17 mouse cellular contexts compared by ENCODE assay signal in genomic region chr19:32963983-32964382, GRCm38 (mm10).
DNase-seq lines count a peak whose midpoint lies in the region; ATAC-seq and TF ChIP-seq lines count a peak whose summit lies in the region.
"Had no signal": no experiment of that assay in that cellular context is flagged by ENCODE, and none has a peak within 500 bp of the region (broad histone marks: within the 10 kb centered on the region; RNA-seq: fewer than 3 reads in every experiment).

No protein-coding gene starts in this region.

- no peak for ATAC-seq in kidney, embryonic 14.5 days (ENCODE audit: low FRiP score, low TSS enrichment)
- peak; percentile 62 for ATAC-seq in intestine, postnatal 0 days
- ATAC-seq: lung, postnatal 0 days had no signal

- 15% methylated on average over 1 of the region's 1 CpGs for WGBS in kidney, embryonic 14.5 days
- WGBS in intestine, postnatal 0 days: 38% methylated on average over 1 of the region's 1 CpGs

- no peak overlapping the region for H3K4me2 ChIP-seq in kidney, embryonic 14.5 days (replicated peaks; ENCODE audit: low read depth, low read length)
- H3K4me2 ChIP-seq in intestine, postnatal 0 days (replicated peaks; ENCODE audit: low read depth): no peak overlapping the region
- H3K4me2 ChIP-seq: liver, embryonic 11.5 days; midbrain, embryonic 11.5 days had no signal

- H3K9me3 ChIP-seq in kidney, embryonic 14.5 days (ENCODE audit: control insufficient read depth, low read length): no peaks in the 10 kb centered on the region
- no peaks in the 10 kb centered on the region for H3K9me3 ChIP-seq in intestine, postnatal 0 days (ENCODE audit: control insufficient read depth)
- H3K9me3 ChIP-seq: heart, embryonic 10.5 days; hindbrain, embryonic 10.5 days had no signal

- H3K4me1 ChIP-seq in kidney, embryonic 14.5 days (ENCODE audit: control insufficient read depth, insufficient read depth, low read length): peaks cover 4% of the 10 kb centered on the region; the same call in 1 of the 2 replicates
- H3K4me1 ChIP-seq in intestine, postnatal 0 days (replicated peaks; ENCODE audit: control insufficient read depth, insufficient read depth, low read length): peaks cover 14% of the 10 kb centered on the region

- H3K4me3 ChIP-seq in kidney, embryonic 14.5 days (ENCODE audit: low read length): no peak overlapping the region
- H3K4me3 ChIP-seq in intestine, postnatal 0 days (ENCODE audit: low read depth, low read length): no peak overlapping the region
- H3K4me3 ChIP-seq: erythroblast, embryonic 14.5 days; heart, embryonic 10.5 days; hindbrain, embryonic 10.5 days; left cerebral cortex, adult 2 months had no signal

- no peak overlapping the region for H3K27ac ChIP-seq in kidney, embryonic 14.5 days (ENCODE audit: low read depth, low read length)
- H3K27ac ChIP-seq in intestine, postnatal 0 days (ENCODE audit: low read depth, low read length): no peak overlapping the region; the same call in 1 of the 2 replicates
- H3K27ac ChIP-seq: heart, embryonic 10.5 days; hindbrain, embryonic 10.5 days; kidney, postnatal 0 days; left cerebral cortex, adult 2 months had no signal

- no peaks in the 10 kb centered on the region for H3K27me3 ChIP-seq in kidney, embryonic 14.5 days (ENCODE audit: control insufficient read depth, insufficient read depth, low read length)
- H3K27me3 ChIP-seq in intestine, postnatal 0 days (replicated peaks; ENCODE audit: control insufficient read depth, insufficient read depth, low read length): no peaks in the 10 kb centered on the region

- no peak for TF ChIP-seq CTCF in intestine, postnatal 0 days (IDR thresholded peaks at IDR 0.05; ENCODE audit: low read depth)

- no peaks in the 10 kb centered on the region for H3K36me3 ChIP-seq in kidney, embryonic 14.5 days (ENCODE audit: control insufficient read depth, insufficient read depth, low read length)
- H3K36me3 ChIP-seq in intestine, postnatal 0 days (ENCODE audit: control insufficient read depth, insufficient read depth): no peaks in the 10 kb centered on the region
- H3K36me3 ChIP-seq: heart, embryonic 10.5 days; hindbrain, embryonic 10.5 days had no signal

- DNase-seq in kidney, adult 9 months: peak; percentile 49
- DNase-seq in WW6 (ENCODE audit: low read depth, low spot score): peak; percentile 63
- DNase-seq in thymus, postnatal 36 days: peak; percentile 31 to 57
- no peak for DNase-seq in c-Kit-positive CD71-positive TER-119-positive erythroid progenitor cells, embryonic 14.5 days (ENCODE audit: low spot score)
- DNase-seq in adrenal gland, postnatal 36 days: no peak
- no peak for DNase-seq in gastrocnemius, postnatal 25 days
- DNase-seq: cerebellum, adult 18-20 months had no signal

- no peak overlapping the region for H3K9ac ChIP-seq in kidney, embryonic 14.5 days (ENCODE audit: low read depth, low read length)
- no peak overlapping the region for H3K9ac ChIP-seq in intestine, postnatal 0 days (ENCODE audit: low read depth, low read length)

Comparison
In these comparisons a context has a peak if more than half of its experiments do, and no peak if none do; other contexts are left out.
1. DNase-seq: peak in kidney, adult 9 months (single experiment), WW6 (single experiment) and thymus, postnatal 36 days (2 of 2); none in c-Kit-positive CD71-positive TER-119-positive erythroid progenitor cells, embryonic 14.5 days (single experiment), adrenal gland, postnatal 36 days (0 of 2) and gastrocnemius, postnatal 25 days (single experiment).